Comparison of ENCODE assay signal across 11 mouse cellular contexts in the genomic region with DNA sequence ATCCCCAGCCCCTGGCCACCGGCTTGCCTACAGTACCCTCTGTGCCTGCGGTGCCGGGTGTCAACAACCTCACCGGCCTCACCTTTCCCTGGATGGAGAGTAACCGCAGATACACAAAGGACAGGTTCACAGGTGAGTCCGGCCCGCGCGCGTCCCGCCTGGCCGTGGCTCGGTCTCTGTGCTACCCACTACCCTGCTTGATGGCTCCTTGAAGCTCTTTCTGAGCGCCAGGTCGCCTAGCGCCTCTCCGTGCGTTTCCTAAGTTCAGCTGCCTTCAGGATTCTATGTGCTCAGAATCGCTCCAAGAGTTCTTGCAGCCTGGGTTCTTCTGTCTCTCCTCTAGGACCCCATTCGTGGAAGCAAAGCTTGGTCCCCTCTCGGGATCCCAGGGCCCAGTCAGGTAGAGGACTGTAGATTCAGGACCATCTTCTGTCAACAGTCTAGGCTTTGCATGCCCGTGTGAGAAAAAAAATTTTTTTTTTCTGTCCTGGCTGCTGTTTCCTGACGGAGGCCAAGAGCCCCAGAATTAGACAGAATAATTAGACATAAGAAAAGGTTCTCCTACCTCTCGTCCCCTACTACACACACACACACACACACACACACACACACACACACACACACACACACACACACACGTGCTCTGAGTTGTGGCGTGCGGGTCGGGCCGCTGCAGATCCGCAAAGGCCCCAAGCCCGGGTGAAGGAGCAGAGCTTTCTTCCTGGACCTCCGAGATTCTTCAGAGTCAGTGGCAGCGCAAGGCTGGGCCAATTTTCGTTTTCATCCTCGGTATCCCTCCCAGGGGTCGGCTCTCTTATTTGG. TPM values are rescaled to one million over a fixed set of nuclear protein-coding genes. Genes with fewer than 3 reads are reported as not detected.
DNase-seq lines count a peak whose midpoint lies in the region; ATAC-seq and TF ChIP-seq lines count a peak whose summit lies in the region.
"Had no signal": no experiment of that assay in that cellular context is flagged by ENCODE, and none has a peak within 500 bp of the region (broad histone marks: within the 10 kb centered on the region; RNA-seq: fewer than 3 reads in every experiment).

No protein-coding gene starts in this region.

- no peak overlapping the region for H3K27ac ChIP-seq in heart, embryonic 14.5 days (replicated peaks in 1 of 2; ENCODE audit: control insufficient read depth in 1 of 2, insufficient read depth in 1 of 2, low read depth in 2 of 2, low read length in 2 of 2)
- H3K27ac ChIP-seq in ES-Bruce4 (ENCODE audit: insufficient read depth, low read length), result no peak overlapping the region
- no peak overlapping the region for H3K27ac ChIP-seq in embryonic facial prominence, embryonic 15.5 days (replicated peaks)
- H3K27ac ChIP-seq in limb, embryonic 15.5 days, result no peak overlapping the region
- H3K27ac ChIP-seq in layer of hippocampus, adult 2 months, result no peak overlapping the region

- peak overlapping the region; percentile 63 for H3K4me2 ChIP-seq in heart, embryonic 14.5 days (ENCODE audit: low read length)
- peak overlapping the region; percentile 59 for H3K4me2 ChIP-seq in embryonic facial prominence, embryonic 15.5 days (replicated peaks)
- peak overlapping the region; percentile 48 for H3K4me2 ChIP-seq in limb, embryonic 15.5 days

- H3K9ac ChIP-seq in heart, embryonic 14.5 days (ENCODE audit: low read length), result no peak overlapping the region
- peak overlapping the region; percentile 64 for H3K9ac ChIP-seq in ES-Bruce4 (ENCODE audit: low read depth, poor library complexity, severe bottlenecking)
- no peak overlapping the region for H3K9ac ChIP-seq in embryonic facial prominence, embryonic 15.5 days
- no peak overlapping the region; the same call in 1 of the 2 replicates for H3K9ac ChIP-seq in limb, embryonic 15.5 days

- H3K9me3 ChIP-seq in heart, embryonic 14.5 days (ENCODE audit: control insufficient read depth, low read length), result peaks cover 7% of the 10 kb centered on the region; the same call in 1 of the 2 replicates
- no peaks in the 10 kb centered on the region for H3K9me3 ChIP-seq in ES-Bruce4 (replicated peaks; ENCODE audit: control insufficient read depth, insufficient read depth, low read length, poor library complexity, severe bottlenecking)
- H3K9me3 ChIP-seq in embryonic facial prominence, embryonic 15.5 days (replicated peaks), result no peaks in the 10 kb centered on the region
- no peaks in the 10 kb centered on the region for H3K9me3 ChIP-seq in limb, embryonic 15.5 days

- no peak for TF ChIP-seq EP300 in ES-Bruce4 (IDR thresholded peaks at IDR 0.05; ENCODE audit: insufficient read depth, low read depth, low read length)

- peaks cover 97% of the 10 kb centered on the region for H3K27me3 ChIP-seq in heart, embryonic 14.5 days (ENCODE audit: control insufficient read depth, insufficient read depth, low read length)
- peaks cover 44% of the 10 kb centered on the region for H3K27me3 ChIP-seq in ES-Bruce4 (ENCODE audit: control insufficient read depth, insufficient read depth, low read length, poor library complexity, severe bottlenecking)
- H3K27me3 ChIP-seq in embryonic facial prominence, embryonic 15.5 days, result peaks cover 99% of the 10 kb centered on the region
- peaks cover 98% of the 10 kb centered on the region for H3K27me3 ChIP-seq in limb, embryonic 15.5 days

- TF ChIP-seq CTCF in ES-Bruce4 (IDR thresholded peaks at IDR 0.05; ENCODE audit: low read depth, low read length), result no peak
- no peak for TF ChIP-seq CTCF in layer of hippocampus, adult 2 months (conservative IDR thresholded peaks at IDR 0.05)

- ATAC-seq in heart, embryonic 14.5 days (ENCODE audit: insufficient number of reproducible peaks, insufficient read depth, low FRiP score, low read depth), result no peak
- ATAC-seq in embryonic facial prominence, embryonic 15.5 days (ENCODE audit: insufficient number of reproducible peaks, low FRiP score, low TSS enrichment, low read depth), result no peak
- no peak for ATAC-seq in limb, embryonic 15.5 days (ENCODE audit: insufficient number of reproducible peaks, low FRiP score, low TSS enrichment, low read depth)
- no peak for ATAC-seq in megakaryocyte, adult 5-6 weeks (ENCODE audit: poor library complexity, severe bottlenecking)

- H3K4me1 ChIP-seq in heart, embryonic 14.5 days (ENCODE audit: control insufficient read depth in 2 of 2, insufficient read depth in 2 of 2, low read length in 2 of 2), result peaks cover 2 to 8% of the 10 kb centered on the region in 2 experiments; a peak in 3 of 4 replicates
- no peaks in the 10 kb centered on the region for H3K4me1 ChIP-seq in ES-Bruce4 (ENCODE audit: control insufficient read depth, insufficient read depth, low read length)
- H3K4me1 ChIP-seq in embryonic facial prominence, embryonic 15.5 days, result peaks cover 36% of the 10 kb centered on the region
- peaks cover 41% of the 10 kb centered on the region for H3K4me1 ChIP-seq in limb, embryonic 15.5 days

- TF ChIP-seq POLR2A in ES-Bruce4 (IDR thresholded peaks at IDR 0.05; ENCODE audit: insufficient read depth, low read length), result no peak

- H3K4me3 ChIP-seq in heart, embryonic 14.5 days (ENCODE audit: control insufficient read depth in 1 of 2, insufficient read depth in 1 of 2, low read depth in 1 of 2, low read length in 2 of 2), result peak overlapping the region; percentile 7 to 29; a peak in 3 of 4 replicates
- H3K4me3 ChIP-seq in ES-Bruce4 (ENCODE audit: low read depth, low read length), result peak overlapping the region; percentile 45
- peak overlapping the region; percentile 39 for H3K4me3 ChIP-seq in embryonic facial prominence, embryonic 15.5 days (replicated peaks)
- H3K4me3 ChIP-seq in limb, embryonic 15.5 days, result peak overlapping the region; percentile 38
- H3K4me3 ChIP-seq in layer of hippocampus, adult 2 months, result no peak overlapping the region

- no peaks in the 10 kb centered on the region for H3K36me3 ChIP-seq in heart, embryonic 14.5 days (ENCODE audit: control insufficient read depth, insufficient read depth, low read length)
- no peaks in the 10 kb centered on the region for H3K36me3 ChIP-seq in ES-Bruce4 (ENCODE audit: control insufficient read depth, insufficient read depth, low read length, poor library complexity, severe bottlenecking)
- no peaks in the 10 kb centered on the region for H3K36me3 ChIP-seq in embryonic facial prominence, embryonic 15.5 days
- H3K36me3 ChIP-seq in limb, embryonic 15.5 days, result no peaks in the 10 kb centered on the region

- 7% methylated on average over 35 of the region's 36 CpGs for WGBS in heart, embryonic 14.5 days
- 8% methylated on average over 36 of the region's 36 CpGs for WGBS in embryonic facial prominence, embryonic 15.5 days
- 6% methylated on average over 36 of the region's 36 CpGs for WGBS in limb, embryonic 15.5 days

- DNase-seq in heart, postnatal 4 days, result no peak
- no peak for DNase-seq in layer of hippocampus, adult 2 months (ENCODE audit: low spot score in 2 of 2)
- no peak for DNase-seq in cerebellum, postnatal 25 days
- DNase-seq: adrenal gland, postnatal 36 days; heart, adult 11 months had no signal

RNA-seq across cellular contexts. Expression of gene Tlx1, which starts 1.1 kb away (rescaled TPM):
- polyA plus RNA-seq in heart, embryonic 14.5 days (2014; fragmentation: Nextera tagmentation; extraction: Ambion mirVana), result 0.22 TPM in 1 of 2 replicates, not detected in the other
- total RNA-seq in heart, postnatal 4 days (2021), result 1 to 10 TPM in 1 of 2 experiments, under 1 TPM in 1; 0.88 to 1.4 TPM
- polyA plus RNA-seq in ES-Bruce4 (2011; ENCODE audit: insufficient read depth, insufficient read length, low read depth, missing spikeins), result not detected in 2 replicates
- 1.2 and 1.4 TPM in 2 replicates for polyA plus RNA-seq in embryonic facial prominence, embryonic 15.5 days (2015; fragmentation: Nextera tagmentation; extraction: Ambion mirVana)
- 0.87 and 0.88 TPM in 2 replicates for polyA plus RNA-seq in limb, embryonic 15.5 days (2015; fragmentation: Nextera tagmentation; extraction: Ambion mirVana)
- total RNA-seq in megakaryocyte, adult 5-6 weeks (2015), result not detected in 2 replicates
- total RNA-seq in megakaryocyte, adult 5-6 weeks (2017), result not detected in 2 replicates
- total RNA-seq in layer of hippocampus, adult 2 months (2021), result not detected
- total RNA-seq: adrenal gland, postnatal 36 days; left cerebral cortex, adult 8-10 months had no signal
